Mouse (Mus musculus) spleen, postnatal 14 days (tissue): ENCODE measurements around the gene Hlcs.

Experiments used
- DNase-seq, 2 experiments: peaks; one replicate each; pipeline ENCODE4 v3.0.0; 2021 to 2022; ENCODE audit warnings: low spot score in 2 of 2

The Hlcs gene

DNA sequence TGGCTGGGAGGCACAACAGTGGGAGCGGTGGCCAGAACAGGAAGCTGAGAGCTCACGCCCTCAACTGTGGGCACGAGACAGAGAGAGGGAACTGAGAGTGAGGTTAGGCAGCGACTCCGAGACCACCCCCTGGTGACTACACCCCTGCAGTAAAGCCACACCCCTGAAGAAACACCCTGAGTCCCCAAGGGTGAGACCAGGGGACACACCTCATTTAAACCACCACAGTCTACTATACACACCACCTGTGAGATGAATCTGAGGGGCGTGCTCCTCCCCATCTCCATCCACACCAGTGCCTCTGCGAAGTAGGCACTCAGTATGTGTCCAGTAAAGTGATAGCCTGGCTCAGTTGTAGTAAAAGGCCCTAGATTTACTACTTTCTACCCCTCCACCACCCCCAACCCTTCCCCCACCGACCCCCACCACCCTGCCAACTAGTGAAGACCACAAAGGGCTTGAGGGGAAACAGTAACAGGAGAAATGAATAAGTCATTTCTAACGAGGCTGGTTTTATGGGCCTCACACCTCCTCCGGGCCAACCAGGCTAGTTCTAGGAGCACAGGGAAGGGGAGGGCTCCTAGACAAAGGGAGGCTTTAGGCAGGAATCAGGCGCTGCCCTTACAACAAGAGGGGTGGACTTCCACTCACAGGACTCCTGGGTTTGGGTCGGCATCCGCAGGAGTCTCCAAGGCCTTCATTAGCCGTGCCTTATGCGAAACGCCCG, 67.2 kb downstream of the Hlcs start:
- DNase-seq, result peak in 1 of 2 experiments; percentile 45

DNA sequence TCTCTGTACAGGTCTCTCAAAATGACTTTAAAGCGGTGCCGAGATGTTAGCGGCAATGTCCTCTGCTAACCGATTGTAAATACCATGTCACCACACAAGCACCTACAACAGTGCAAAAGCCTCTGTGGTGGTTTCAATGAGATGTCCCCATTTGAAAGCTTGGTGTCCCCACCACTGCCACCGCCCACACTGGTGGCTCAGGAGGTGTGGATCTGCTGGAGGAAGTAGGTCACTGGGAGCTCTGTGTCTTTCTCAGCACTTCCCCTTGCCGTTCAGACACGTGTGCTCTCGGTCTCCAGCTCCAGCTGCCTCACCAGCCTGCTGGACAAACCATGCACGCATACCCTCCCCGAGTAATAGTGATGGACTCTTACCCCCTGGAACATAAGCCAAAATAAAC, 72.2 kb downstream of the Hlcs start:
- no peak for DNase-seq

- no peak for DNase-seq
These were observed 73.2 kb downstream of the Hlcs start for GRCm38 (mm10) chr16:94240190-94240589.

GRCm38 (mm10) chr16:94239567-94239966, 73.8 kb downstream of the Hlcs start:
- no peak for DNase-seq

- no peak for DNase-seq
These were observed 74.2 kb downstream of the Hlcs start for GRCm38 (mm10) chr16:94239146-94239545.

DNA sequence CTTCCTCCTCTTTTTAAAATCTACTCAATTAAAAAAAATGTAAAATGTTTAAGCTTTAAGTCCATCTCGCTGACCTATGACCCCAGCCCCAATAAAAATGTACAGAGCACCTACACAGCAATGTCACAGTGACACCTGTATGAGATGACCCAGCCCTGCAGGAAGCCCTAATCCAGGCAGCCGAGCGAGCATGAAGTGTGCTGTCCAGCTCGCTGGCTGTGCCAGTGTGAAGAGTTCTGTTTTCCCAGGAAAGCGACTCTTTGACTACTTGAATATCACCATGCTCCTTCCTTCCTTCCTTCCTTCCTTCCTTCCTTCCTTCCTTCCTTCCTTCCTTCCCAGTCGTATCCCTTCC, 76.3 kb downstream of the Hlcs start:
- no peak for DNase-seq

DNA sequence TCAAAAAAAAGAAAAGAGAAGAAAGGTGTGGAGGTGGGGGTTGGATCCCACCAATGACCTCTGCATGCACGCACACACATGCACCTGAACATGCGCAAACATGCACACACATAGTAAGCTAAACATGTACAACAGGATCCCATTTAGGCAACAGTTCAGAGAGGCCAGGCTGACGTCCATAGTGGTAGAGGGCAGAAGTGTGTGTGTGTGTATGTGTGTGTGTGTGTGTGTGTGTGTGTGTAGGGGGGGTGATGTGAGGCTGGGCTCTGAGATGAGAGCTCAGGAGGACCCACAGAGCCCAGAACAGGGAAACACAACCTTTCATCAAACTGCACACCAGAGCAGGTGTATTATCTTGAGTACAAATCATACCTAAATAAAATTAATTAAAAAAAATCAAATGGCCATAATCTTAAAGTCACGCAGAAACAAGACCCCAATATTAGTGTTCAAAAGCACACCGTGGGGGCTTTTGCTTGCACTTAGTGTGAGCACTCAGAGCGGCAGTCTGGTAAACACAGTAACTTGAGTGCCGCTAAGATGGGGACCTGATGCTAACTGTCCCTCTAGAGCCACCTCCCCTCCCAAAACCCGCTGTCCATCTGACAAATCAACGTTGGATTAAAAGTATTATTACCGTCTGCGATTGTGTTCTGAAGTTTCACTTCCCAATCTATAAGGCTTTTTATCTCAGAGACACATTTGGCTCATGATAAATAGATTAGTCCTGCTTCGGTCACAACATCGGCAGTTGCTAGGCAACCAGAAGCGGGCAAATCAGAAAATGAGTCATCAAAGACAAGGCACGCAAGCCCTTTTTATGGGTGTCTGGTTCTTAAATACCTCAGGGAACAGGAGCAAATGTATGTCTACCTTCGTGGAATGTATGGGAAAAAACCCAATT, 76.9 kb downstream of the Hlcs start:
- DNase-seq, result no peak

GRCm38 (mm10) chr16:94235718-94236117, 77.7 kb downstream of the Hlcs start:
- DNase-seq, result no peak

GRCm38 (mm10) chr16:94234202-94234601, 79.2 kb downstream of the Hlcs start:
- DNase-seq, result no peak

DNA sequence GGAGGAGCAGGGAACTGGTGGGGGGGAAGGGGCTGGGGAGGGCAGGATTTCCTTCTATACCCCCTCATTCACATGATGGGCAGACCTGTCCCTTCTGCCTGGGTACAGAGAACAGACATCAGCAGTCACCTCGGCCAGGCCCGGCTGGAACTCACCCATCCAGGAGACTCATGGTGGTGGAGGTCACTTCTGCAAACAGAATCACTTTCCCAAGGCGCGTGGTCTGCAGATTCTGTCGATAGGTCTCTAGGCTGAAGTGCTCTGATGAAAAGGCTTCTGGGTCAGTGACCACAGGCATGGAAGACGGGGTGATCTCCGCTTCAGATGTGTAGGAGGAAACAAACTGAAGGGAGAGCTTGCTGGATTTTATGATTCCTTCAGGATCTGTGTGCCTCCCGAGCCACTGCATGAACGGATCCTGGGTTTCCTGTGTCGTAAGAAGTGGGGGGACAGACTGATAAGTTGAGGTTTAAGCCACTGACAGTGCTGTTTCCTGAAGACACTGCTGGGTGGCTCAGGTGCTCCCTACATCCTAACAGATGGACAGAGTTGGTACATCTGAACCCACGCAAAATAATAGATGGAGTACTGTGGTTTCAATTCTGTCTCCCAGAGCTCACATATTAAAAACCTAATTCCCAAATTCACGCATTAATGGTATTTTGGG, 82.3 kb downstream of the Hlcs start:
- no peak for DNase-seq

DNA sequence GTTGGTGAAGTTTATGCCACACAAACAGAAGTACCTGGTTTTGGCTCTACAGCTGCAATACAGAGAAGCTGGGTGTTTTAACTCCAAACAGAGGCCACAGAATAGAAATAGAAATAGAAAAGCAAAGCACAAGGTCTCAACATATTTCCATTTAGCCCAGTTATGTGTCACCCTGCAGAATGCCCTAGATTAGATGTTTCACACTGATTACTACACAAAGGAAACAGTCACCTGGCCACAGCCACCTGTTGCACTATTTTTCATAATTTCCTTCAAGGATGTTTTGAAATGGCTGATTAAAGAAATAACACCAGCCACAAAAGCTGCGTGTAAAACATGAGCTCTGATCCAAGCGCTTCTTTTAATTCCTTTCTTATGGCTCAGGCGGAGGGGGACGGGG, 82.9 kb downstream of the Hlcs start:
- no peak for DNase-seq

- DNase-seq, result no peak
These were observed 83.5 kb downstream of the Hlcs start for GRCm38 (mm10) chr16:94229890-94230289.

DNA sequence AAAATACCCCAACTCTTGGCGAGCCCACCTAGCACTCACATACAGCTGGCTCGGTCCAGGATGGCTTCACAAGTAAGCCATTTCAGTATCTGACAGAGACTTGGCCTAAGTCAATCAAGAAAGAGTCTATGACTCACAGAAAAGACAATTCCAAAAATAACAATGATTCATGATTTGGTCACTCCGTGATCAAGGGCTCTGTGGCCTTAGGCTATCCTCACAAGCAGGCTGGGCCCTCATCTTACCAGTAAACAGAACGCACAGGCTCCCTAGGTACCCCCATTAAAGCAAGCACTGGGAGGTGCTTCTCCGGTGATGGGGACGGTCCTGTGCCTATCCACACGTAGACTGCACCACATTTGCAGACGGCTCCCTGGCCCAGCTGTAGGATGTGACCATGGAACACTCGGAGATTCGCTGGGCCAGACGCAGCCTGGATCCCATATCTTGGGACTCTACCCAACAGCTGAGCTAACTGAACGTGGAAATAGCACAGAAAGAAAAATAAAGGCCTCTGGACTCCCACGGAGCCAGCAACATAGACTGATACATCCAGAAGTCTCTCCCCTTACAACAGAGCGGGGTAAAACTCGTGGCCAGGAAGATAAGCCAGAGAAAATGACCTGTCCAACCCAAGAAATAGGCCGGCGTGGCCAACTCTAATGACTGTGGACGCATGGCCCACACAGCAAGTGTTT, 84.4 kb downstream of the Hlcs start:
- DNase-seq, result no peak

GRCm38 (mm10) chr16:94227328-94228018, 85.9 kb downstream of the Hlcs start:
- DNase-seq, result no peak

DNA sequence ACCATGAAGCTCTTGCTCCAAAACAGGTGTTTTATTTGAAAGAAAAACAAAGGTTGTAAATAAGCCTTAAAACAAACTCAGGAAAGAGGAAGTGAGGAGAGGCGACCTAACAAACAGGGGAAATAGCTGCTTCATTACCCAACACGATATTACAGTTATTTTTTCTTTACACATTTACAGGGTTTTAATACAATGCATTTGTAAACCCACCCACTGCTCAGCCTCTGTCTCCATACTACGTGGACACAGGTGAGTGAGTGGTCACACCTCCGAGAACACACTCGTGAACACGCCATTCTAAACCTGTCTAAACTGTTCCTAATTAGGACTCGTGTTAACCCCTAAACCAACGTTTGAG, 90.0 kb downstream of the Hlcs start:
- DNase-seq, result no peak

GRCm38 (mm10) chr16:94222646-94223362, 90.6 kb downstream of the Hlcs start:
- no peak for DNase-seq

DNA sequence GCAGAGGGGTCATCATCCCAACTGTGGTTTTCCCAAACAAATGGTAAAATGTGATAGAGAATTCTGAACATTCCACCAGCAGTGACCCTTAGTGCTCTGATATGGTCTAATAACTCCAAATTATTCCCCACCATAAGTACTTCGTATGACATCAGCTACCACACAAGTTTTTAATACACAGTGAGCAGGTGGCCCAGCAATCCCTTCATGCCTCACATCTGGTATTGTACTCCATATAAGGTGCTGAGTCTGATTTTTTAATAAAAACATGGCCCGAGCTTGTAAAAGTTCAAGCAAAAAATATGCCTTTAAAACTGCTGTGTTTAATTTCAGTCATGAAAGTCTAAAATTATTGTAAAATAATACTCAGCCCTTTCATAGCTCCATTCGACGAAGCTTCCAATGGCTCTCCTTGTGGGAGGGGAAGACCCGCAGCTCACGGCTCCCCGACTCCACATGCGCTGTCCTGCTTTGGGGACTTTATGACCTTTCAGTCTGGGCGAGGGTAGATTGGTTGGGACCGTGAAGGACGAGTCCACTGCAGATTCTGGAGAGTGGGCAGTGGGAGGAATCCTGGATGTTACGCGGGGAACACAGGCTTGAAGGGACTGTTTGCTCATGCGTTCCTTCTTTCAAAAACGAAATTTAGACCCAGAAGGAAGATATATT, 102.5 kb downstream of the Hlcs start:
- DNase-seq, result no peak

- no peak for DNase-seq
These were observed 103.7 kb downstream of the Hlcs start for GRCm38 (mm10) chr16:94209626-94210025.

DNA sequence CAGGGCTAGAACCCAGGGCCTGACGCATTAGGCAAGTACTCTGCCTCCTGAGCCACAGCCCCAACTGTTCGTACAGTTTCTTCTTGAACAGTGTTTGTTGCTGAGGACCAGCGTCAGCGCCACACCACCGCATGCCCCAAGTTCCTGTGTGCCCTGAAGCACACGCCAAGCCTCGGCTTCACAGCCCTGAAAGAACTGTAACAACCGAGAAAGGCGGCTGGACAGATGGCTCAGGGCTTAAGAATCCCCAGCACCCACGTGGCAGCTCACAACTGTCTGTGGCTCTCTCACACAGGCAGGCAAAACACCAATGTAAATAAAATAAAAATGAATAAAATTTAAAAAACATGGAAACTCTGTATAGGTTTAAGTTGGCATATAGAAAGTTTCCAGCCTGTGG, 104.5 kb downstream of the Hlcs start:
- no peak for DNase-seq

DNA sequence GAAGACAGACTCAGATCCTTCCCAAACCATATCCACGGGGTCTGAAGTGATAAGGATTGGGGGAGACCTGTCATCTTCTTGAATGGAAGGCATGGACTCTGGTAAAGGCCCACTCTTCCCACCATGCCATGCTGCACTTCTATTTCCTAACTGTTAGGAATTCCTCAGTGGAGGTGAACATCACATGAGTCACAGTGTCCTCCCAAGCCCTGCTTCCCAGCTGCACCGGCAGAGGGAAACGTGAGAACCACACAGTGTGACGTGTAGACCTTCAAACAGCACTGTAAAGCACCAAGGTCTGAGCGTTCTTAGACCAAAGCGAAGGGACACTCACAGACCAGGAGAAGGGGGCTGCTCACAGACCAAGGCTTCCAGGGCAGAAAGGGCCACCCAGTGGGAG, 105.2 kb downstream of the Hlcs start:
- no peak for DNase-seq
